Comparison of ENCODE assay signal across 8 mouse cellular contexts in the genomic region with DNA sequence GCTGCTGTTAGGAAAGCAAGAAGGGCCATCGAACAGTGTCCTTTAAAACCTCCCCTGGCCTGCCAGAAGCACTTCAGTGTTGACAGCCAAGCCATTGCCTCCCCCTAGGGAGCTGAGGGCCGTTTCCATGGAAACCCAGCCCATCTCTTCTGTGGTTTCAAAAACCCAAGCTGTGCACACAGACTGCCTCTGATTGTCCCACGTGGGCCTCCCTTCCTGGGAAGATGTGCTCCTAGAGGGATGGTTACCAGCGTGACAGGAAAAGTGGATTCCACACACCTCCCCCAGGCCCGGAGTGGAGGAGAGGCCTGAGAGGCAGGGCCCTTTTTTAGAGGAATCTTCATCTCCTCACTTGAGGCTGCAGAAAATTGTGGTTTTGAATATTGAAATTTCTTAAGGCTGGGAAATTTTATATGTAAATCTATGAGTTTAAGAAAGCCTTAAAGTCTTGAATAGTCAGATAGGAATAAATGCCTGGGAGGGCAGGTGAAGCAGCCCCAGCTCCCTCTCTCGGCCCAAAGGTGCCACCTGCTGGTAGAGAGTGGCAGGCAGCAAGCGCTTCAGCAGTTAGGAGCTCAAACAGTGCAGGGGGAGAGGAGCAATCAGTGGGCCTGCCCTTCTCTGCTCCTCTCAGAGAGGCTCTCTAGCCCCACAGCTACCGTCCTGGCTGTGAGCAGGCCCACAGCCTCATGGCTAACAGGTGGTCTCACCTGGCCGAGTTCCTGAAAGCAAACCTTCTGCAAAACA. TPM values are rescaled to one million over a fixed set of nuclear protein-coding genes. Genes with fewer than 3 reads are reported as not detected.
DNase-seq lines count a peak whose midpoint lies in the region; ATAC-seq and TF ChIP-seq lines count a peak whose summit lies in the region.
"Had no signal": no experiment of that assay in that cellular context is flagged by ENCODE, and none has a peak within 500 bp of the region (broad histone marks: within the 10 kb centered on the region; RNA-seq: fewer than 3 reads in every experiment).

No protein-coding gene starts in this region.

- 9% methylated on average over 9 of the region's 9 CpGs for WGBS in forebrain, embryonic 13.5 days
- WGBS in hindbrain, embryonic 11.5 days = 13% methylated on average over 9 of the region's 9 CpGs
- WGBS in midbrain, embryonic 10.5 days = 12% methylated on average over 9 of the region's 9 CpGs

- H3K4me3 ChIP-seq in forebrain, embryonic 13.5 days = no peak overlapping the region
- H3K4me3 ChIP-seq in hindbrain, embryonic 11.5 days (ENCODE audit: low read depth, low read length) = no peak overlapping the region
- peak overlapping the region; percentile 16; the same call in 1 of the 2 replicates for H3K4me3 ChIP-seq in midbrain, embryonic 10.5 days
- H3K4me3 ChIP-seq: heart, embryonic 15.5 days had no signal

- peak overlapping the region; percentile 90 for H3K27ac ChIP-seq in forebrain, embryonic 13.5 days
- peak overlapping the region; percentile 59 for H3K27ac ChIP-seq in hindbrain, embryonic 11.5 days (ENCODE audit: low read depth, low read length)
- peak overlapping the region; percentile 74 for H3K27ac ChIP-seq in midbrain, embryonic 10.5 days (replicated peaks)
- H3K27ac ChIP-seq: heart, embryonic 15.5 days had no signal

- no peak overlapping the region for H3K9ac ChIP-seq in forebrain, embryonic 13.5 days
- no peak overlapping the region for H3K9ac ChIP-seq in hindbrain, embryonic 11.5 days (ENCODE audit: low read depth, low read length)
- H3K9ac ChIP-seq: heart, embryonic 15.5 days had no signal

- no peaks in the 10 kb centered on the region for H3K9me3 ChIP-seq in forebrain, embryonic 13.5 days (replicated peaks)
- no peaks in the 10 kb centered on the region for H3K9me3 ChIP-seq in hindbrain, embryonic 11.5 days (ENCODE audit: control insufficient read depth, low read length)
- H3K9me3 ChIP-seq in midbrain, embryonic 10.5 days (replicated peaks) = no peaks in the 10 kb centered on the region
- H3K9me3 ChIP-seq: heart, embryonic 15.5 days had no signal

- POLR2A ChIA-PET in Patski (lab: Charles Lee) = interaction anchor here (0.6 to 0.8 kb wide), 2 partner anchors 79 to 211 kb away, joined by 3 read pairs; no protein-coding TSS in a partner anchor

- peaks cover 16% of the 10 kb centered on the region for H3K36me3 ChIP-seq in forebrain, embryonic 13.5 days (ENCODE audit: poor library complexity, severe bottlenecking)
- no peaks in the 10 kb centered on the region for H3K36me3 ChIP-seq in hindbrain, embryonic 11.5 days (ENCODE audit: control insufficient read depth, insufficient read depth, low read length)
- no peaks in the 10 kb centered on the region for H3K36me3 ChIP-seq in midbrain, embryonic 10.5 days
- H3K36me3 ChIP-seq: heart, embryonic 15.5 days had no signal

- peak overlapping the region; percentile 38 for H3K4me2 ChIP-seq in forebrain, embryonic 13.5 days
- H3K4me2 ChIP-seq in hindbrain, embryonic 11.5 days (replicated peaks; ENCODE audit: low read depth, low read length) = no peak overlapping the region
- H3K4me2 ChIP-seq: heart, embryonic 15.5 days had no signal

- CTCF ChIA-PET in Patski (lab: Charles Lee) = interaction anchor here (0.7 to 1.8 kb wide), 7 partner anchors 8 to 207 kb away, joined by 3 to 4 read pairs (median 3); no protein-coding TSS in a partner anchor

- ATAC-seq in Patski = peak; percentile 80
- ATAC-seq in cerebellum, adult (ENCODE audit: insufficient number of reproducible peaks, low FRiP score, low TSS enrichment) = peak; percentile 87
- peak; percentile 90 for ATAC-seq in forebrain, embryonic 13.5 days
- ATAC-seq in hindbrain, embryonic 11.5 days (ENCODE audit: low FRiP score) = peak; percentile 90

- TF ChIP-seq CTCF in Patski (IDR thresholded peaks at IDR 0.05) = peak; percentile 90

- H3K4me1 ChIP-seq in forebrain, embryonic 13.5 days = peaks cover 40% of the 10 kb centered on the region
- H3K4me1 ChIP-seq in hindbrain, embryonic 11.5 days (replicated peaks; ENCODE audit: control insufficient read depth, insufficient read depth, low read length) = no peaks in the 10 kb centered on the region
- peaks cover 30% of the 10 kb centered on the region for H3K4me1 ChIP-seq in midbrain, embryonic 10.5 days

- in situ Hi-C loops in Patski (cut with MboI; ENCODE audit: low pct_unique_long_range_greater_than_20kb) = loop anchor here (10.0 kb wide), 1 partner anchor 1288 kb away; no protein-coding TSS in a partner anchor

- DNase-seq in Patski (ENCODE audit: low read depth, low spot score) = no peak
- peak; percentile 87 for DNase-seq in hindbrain, embryonic 11.5 days (ENCODE audit: low spot score)
- peak; percentile 88 for DNase-seq in layer of hippocampus, postnatal 10 days (ENCODE audit: low spot score in 2 of 2)
- DNase-seq in midbrain, embryonic 10.5 days (ENCODE audit: low spot score) = peak; percentile 87
- DNase-seq in skeletal muscle tissue, adult 2 months (ENCODE audit: low read depth, low spot score) = peak; percentile 27

- H3K27me3 ChIP-seq in Patski = peaks cover 48% of the 10 kb centered on the region
- H3K27me3 ChIP-seq in forebrain, embryonic 13.5 days = no peaks in the 10 kb centered on the region
- H3K27me3 ChIP-seq in hindbrain, embryonic 11.5 days (ENCODE audit: control insufficient read depth, insufficient read depth, low read length) = no peaks in the 10 kb centered on the region
- H3K27me3 ChIP-seq in midbrain, embryonic 10.5 days (ENCODE audit: low read depth, poor library complexity, severe bottlenecking) = no peaks in the 10 kb centered on the region
- H3K27me3 ChIP-seq: heart, embryonic 15.5 days had no signal

RNA-seq across cellular contexts. Expression of a gene that starts 54.4 kb away (rescaled TPM):
- polyA plus RNA-seq in Patski (2021) = 108 TPM
- polyA plus RNA-seq in forebrain, embryonic 13.5 days (2015; fragmentation: Nextera tagmentation; extraction: Ambion mirVana) = 30.6 and 37.8 TPM in 2 replicates
- polyA plus RNA-seq in hindbrain, embryonic 11.5 days (2014; fragmentation: Nextera tagmentation; extraction: Ambion mirVana) = 50.4 and 61.1 TPM in 2 replicates
- 10 to 100 TPM; 76.4 to 81.6 TPM for total RNA-seq in layer of hippocampus, postnatal 10 days (2021)
- polyA plus RNA-seq in midbrain, embryonic 10.5 days (2016; fragmentation: Nextera tagmentation; extraction: Ambion mirVana) = 72.5 and 84.4 TPM in 2 replicates
